Mouse (Mus musculus): ENCODE data around the gene Ntpcr. TPM values are rescaled to one million over a fixed set of nuclear protein-coding genes. Genes with fewer than 3 reads are reported as not detected.

Gene Ntpcr
- polyA plus RNA-seq (2015; fragmentation: Nextera tagmentation; extraction: Ambion mirVana) = 12.0 and 13.0 TPM in 2 replicates

DNA sequence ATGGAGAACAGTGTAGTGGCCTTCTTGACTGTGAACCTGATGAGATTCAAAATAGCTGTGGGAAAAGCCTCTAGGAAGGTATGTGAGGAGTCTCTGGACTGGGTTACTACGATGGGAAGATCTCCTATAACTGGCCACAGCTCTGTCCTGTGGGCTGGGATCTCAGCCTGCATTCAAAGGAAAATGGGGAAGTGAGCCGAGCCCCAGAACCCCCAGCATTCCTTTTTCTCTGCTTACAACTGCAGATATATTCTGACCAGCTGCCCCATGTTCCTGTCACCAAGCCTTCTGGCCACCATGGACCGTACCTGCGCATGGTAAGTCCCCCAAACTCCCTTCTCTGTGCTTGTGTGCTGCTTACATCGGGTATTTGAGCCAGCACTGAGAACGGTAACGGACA, at the start of gene Ntpcr:
TSS of gene Ntpcr (plus strand) at position 218 of the 400 bp plus-strand sequence.
- Histone ChIP-seq H3K9ac (no peak within 1 kb of the TSS), H3K4me2 (no peak within 1 kb of the TSS), H3K4me1 (replicated peaks) (peaks cover 15% of the 10 kb centered on the region), H3K9me3 (replicated peaks) (no peaks in the 10 kb centered on the region), H3K36me3 (replicated peaks) (no peaks in the 10 kb centered on the region), H3K4me3 (replicated peaks) (no peak within 1 kb of the TSS), H3K27me3 (0 out of 2 replicates have a peak, but pooled peaks cover 3% of the 10 kb centered on the region), H3K27ac (replicated peaks) (no peak within 1 kb of the TSS)
- ATAC-seq (ENCODE audit: insufficient read depth) = no peak
- WGBS (ENCODE audit: insufficient replicate concordance) = 51% methylated on average over 7 of the region's 7 CpGs

DNA sequence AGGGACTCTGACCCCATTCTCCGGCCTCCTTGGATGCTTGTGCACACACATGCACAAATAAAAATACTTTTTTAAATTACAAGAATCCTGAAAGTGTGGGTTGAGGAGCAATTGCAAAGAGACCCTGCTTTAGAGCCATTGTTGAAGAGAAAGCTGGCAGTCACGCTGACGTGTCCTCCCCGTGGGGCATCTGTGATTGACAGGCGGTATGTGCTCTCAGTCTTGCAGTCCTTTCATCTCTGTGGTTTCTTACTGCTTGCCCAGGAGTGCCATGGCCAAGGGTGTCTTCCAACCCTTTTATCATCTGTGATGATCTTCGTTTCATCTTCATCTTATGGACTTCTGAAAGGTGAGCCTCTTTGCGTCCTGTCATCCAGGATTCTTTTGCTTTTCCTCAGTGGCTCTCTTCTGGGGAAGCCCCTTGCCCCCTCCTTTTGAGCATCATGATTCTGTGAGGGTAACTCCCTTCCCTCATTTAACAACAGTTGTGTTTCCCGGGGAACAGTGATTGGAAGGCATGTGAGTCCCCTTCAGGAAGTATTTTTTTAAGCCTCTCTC, 48.8 kb upstream of the Ntpcr start:
- Histone ChIP-seq H3K9ac (no peak overlapping the region), H3K9me3 (replicated peaks) (no peaks in the 10 kb centered on the region), H3K4me3 (replicated peaks) (no peak overlapping the region), H3K36me3 (replicated peaks) (no peaks in the 10 kb centered on the region), H3K27me3 (no peaks in the 10 kb centered on the region), H3K4me2 (no peak overlapping the region), H3K27ac (replicated peaks) (no peak overlapping the region), H3K4me1 (replicated peaks) (no peaks in the 10 kb centered on the region)
- 46% methylated on average over 8 of the region's 8 CpGs for WGBS (ENCODE audit: insufficient replicate concordance)
- no peak for ATAC-seq (ENCODE audit: insufficient read depth)

DNA sequence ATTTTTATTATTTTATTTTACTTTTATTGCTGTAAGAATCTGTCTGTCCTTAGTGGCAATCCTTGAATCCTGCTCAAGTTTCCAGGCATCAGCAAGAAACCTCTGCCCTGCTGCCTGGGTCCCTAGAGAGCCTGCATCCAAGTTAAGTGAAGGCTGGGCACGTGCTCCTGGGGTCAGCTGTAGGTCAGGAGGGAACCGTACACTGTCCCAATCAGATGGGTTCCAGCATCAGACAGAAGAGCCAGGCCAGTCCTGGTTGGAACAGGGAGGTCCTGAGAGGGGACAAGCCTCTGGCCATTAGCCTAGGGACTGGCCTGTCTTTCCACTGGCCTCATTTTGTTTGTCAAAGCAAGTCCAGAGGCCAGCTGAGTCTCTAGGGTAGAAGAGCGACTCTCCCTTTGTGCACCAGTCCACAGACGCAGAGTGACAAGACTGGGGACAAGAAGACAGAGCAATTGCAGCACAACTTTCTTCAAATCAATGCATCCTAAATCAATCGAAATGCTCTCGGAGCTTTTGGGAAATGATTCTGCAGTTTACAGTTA, 44.5 kb upstream of the Ntpcr start:
- H3K27ac ChIP-seq (replicated peaks) = no peak overlapping the region
- H3K4me1 ChIP-seq (replicated peaks) = no peaks in the 10 kb centered on the region
- no peaks in the 10 kb centered on the region for H3K9me3 ChIP-seq (replicated peaks)
- 47% methylated on average over 6 of the region's 6 CpGs for WGBS (ENCODE audit: insufficient replicate concordance)
- no peak for ATAC-seq (ENCODE audit: insufficient read depth)
- no peaks in the 10 kb centered on the region for H3K36me3 ChIP-seq (replicated peaks)
- H3K4me3 ChIP-seq (replicated peaks) = no peak overlapping the region
- H3K9ac ChIP-seq = no peak overlapping the region
- H3K4me2 ChIP-seq = no peak overlapping the region
- H3K27me3 ChIP-seq = no peaks in the 10 kb centered on the region

DNA sequence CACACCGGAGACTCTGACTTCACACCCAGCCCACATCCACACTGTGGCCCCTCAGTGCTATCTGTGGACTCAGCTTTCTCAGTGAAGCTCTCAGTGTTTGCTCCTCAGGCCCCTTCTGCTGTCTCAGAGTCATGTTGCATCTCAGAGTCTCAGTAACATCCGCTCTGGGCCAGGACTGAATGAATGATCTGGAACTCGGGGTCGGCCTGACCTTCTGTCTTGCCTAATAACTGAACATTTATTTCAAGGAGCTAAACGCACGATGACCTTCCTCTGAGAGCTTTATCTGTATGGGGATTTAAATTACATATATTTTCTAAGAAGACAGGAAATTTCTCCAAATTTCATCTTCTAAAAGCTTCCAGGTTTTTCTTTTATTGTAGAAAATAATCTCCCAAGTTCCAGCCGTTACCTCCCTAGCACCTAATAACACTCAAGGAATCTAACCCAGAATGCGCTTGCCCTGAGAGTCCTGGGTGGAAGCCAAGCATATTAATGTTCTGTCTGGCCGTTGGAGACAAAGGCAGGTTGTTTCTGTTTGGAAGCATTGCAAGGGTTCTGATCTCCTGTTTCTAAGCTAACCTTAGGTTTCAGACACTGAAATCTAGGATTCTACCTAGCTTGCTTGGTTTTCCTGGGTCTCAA, 43.4 kb upstream of the Ntpcr start:
- H3K36me3 ChIP-seq (replicated peaks) = no peaks in the 10 kb centered on the region
- no peak for ATAC-seq (ENCODE audit: insufficient read depth)
- WGBS (ENCODE audit: insufficient replicate concordance) = 67% methylated on average over 9 of the region's 9 CpGs

DNA sequence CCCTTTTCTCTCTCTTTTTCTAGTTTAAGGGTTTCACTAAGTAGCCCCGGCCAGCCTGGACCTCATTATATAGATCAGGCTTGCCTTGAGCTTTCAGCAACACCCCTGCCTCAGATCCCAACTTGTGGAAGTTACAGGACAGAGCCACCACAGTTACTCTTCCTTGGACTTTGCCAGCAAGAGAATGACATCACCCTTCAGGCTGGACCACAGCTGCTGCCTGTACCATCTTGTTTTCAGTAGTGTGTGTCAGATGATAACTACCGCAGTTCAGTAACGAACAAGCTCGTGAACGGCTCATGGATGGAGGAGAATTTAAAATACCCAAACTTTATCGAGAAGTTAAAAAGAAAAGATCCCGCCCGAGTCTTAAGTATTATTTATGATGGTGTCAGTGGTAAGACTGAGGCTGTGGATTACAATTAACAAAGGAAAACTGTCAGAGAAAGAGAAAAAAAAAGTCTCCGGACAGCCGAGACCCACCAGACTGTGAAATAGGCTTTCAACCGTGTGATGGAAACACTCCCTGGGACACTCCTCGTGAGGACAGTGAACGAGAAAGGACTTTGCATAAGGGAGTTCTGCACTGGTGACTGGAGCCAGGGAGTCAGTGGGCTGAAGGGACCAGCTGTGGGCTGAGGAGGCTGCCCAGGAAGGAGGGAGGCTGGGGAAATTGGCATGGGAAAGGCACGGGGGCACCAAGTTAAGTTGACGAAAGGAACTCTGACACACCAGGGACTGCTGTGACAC, 39.4 kb upstream of the Ntpcr start:
- Histone ChIP-seq H3K9ac (no peak overlapping the region), H3K36me3 (replicated peaks) (no peaks in the 10 kb centered on the region), H3K4me1 (replicated peaks) (no peaks in the 10 kb centered on the region), H3K27me3 (no peaks in the 10 kb centered on the region), H3K27ac (replicated peaks) (no peak overlapping the region), H3K9me3 (replicated peaks) (no peaks in the 10 kb centered on the region), H3K4me3 (replicated peaks) (no peak overlapping the region), H3K4me2 (no peak overlapping the region)
- 62% methylated on average over 15 of the region's 15 CpGs for WGBS (ENCODE audit: insufficient replicate concordance)
- ATAC-seq (ENCODE audit: insufficient read depth) = no peak

More for the DNA sequence above, 43.4 kb upstream of the Ntpcr start:
- Histone ChIP-seq H3K9me3 (replicated peaks) (no peaks in the 10 kb centered on the region), H3K27ac (replicated peaks) (no peak overlapping the region), H3K9ac (no peak overlapping the region), H3K4me1 (replicated peaks) (no peaks in the 10 kb centered on the region), H3K4me2 (no peak overlapping the region), H3K27me3 (no peaks in the 10 kb centered on the region), H3K4me3 (replicated peaks) (no peak overlapping the region)

DNA sequence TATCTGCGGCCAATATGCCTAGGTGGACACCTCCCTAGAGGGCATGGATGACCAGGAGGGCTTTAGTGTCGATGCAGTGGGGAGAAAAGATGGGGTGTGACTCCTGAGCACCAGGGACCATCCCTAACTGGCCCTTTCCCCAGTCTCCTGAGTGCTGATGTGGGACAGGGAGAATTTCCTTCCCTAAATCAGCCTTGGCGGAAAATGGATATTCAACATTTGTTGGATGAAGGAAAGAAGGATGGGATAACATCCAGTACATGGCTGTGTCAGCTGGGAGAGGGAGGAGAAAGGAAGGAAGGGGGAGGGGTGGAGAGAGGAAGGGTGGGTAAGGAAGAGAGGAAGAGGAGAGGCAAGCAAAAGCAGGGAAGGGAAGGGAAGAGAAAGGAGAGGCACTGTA, 38.8 kb upstream of the Ntpcr start:
- Histone ChIP-seq H3K27ac (replicated peaks) (no peak overlapping the region), H3K4me3 (replicated peaks) (no peak overlapping the region), H3K9me3 (replicated peaks) (no peaks in the 10 kb centered on the region), H3K4me2 (no peak overlapping the region), H3K27me3 (no peaks in the 10 kb centered on the region), H3K36me3 (replicated peaks) (no peaks in the 10 kb centered on the region), H3K4me1 (replicated peaks) (no peaks in the 10 kb centered on the region), H3K9ac (no peak overlapping the region)
- WGBS (ENCODE audit: insufficient replicate concordance) = 50% methylated on average over 3 of the region's 3 CpGs
- no peak for ATAC-seq (ENCODE audit: insufficient read depth)

DNA sequence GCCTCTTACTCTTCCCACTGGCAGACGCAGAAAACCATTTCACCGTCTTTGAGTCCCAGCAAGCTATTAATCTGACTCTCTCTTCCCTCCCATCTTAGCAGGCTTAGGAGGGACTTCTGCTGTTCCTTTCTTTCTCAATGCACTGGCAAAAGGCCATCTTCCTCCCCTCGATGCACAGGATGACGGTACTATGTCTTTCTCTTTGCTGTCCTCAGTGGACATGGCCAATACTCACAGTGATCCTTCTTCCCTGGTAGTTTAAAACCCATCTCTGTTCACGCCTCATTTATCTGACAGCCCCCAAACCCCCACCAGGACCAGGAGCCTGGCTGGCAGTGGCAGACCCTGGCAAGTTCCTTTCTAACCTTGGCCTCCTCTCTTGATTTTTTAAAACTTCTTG, 37.3 kb upstream of the Ntpcr start:
- H3K4me2 ChIP-seq = no peak overlapping the region
- WGBS (ENCODE audit: insufficient replicate concordance) = 53% methylated on average over 5 of the region's 5 CpGs

DNA sequence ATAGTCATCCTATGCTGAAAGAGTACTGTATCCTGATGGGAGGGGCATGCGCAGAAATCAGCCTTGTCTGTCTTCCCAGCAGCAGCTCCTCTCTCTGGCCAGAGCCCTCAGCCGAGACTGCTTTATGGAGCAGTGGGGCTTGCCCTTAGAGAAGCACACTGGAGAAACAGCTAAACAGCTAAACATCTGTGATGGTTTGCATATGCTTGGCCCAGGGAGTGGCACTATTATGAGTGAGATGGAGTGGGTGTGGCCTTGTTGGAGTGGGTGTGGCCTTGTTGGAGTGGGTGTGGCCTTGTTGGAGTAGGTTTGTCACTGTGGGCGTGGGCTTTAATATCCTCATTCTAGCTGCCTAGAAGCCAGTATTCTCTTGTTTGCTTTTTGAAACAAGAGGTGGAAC, 36.6 kb upstream of the Ntpcr start:
- Histone ChIP-seq H3K27ac (replicated peaks) (no peak overlapping the region), H3K27me3 (no peaks in the 10 kb centered on the region), H3K4me1 (replicated peaks) (no peaks in the 10 kb centered on the region), H3K9me3 (replicated peaks) (no peaks in the 10 kb centered on the region), H3K4me3 (replicated peaks) (no peak overlapping the region), H3K36me3 (replicated peaks) (no peaks in the 10 kb centered on the region), H3K4me2 (no peak overlapping the region), H3K9ac (no peak overlapping the region)
- WGBS (ENCODE audit: insufficient replicate concordance) = 69% methylated on average over 3 of the region's 3 CpGs
- ATAC-seq (ENCODE audit: insufficient read depth) = no peak

More for the DNA sequence above, 37.3 kb upstream of the Ntpcr start:
- Histone ChIP-seq H3K36me3 (replicated peaks) (no peaks in the 10 kb centered on the region), H3K4me3 (replicated peaks) (no peak overlapping the region), H3K9me3 (replicated peaks) (no peaks in the 10 kb centered on the region), H3K27ac (replicated peaks) (no peak overlapping the region), H3K9ac (no peak overlapping the region), H3K4me1 (replicated peaks) (no peaks in the 10 kb centered on the region), H3K27me3 (no peaks in the 10 kb centered on the region)
- ATAC-seq (ENCODE audit: insufficient read depth) = no peak

DNA sequence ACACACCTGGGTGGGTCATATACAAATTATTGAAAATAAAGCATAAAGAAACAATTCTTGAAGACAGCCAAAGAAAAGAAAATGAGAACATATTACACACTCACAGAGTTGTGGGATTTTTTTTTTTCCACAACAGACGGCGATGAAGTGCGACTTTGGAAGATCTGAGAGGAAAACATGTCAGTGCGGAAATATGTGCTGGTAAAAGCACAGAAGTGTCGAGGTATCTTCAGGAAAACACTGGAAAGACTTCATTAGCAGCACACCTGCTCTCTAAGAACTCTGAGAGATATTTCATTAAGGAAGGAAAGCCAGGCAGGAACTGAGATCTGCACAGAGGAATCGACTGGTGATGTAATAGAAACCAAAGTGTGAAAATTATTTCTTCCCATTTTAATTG, 33.8 kb upstream of the Ntpcr start:
- 74% methylated on average over 6 of the region's 6 CpGs for WGBS (ENCODE audit: insufficient replicate concordance)
- H3K4me1 ChIP-seq (replicated peaks) = no peaks in the 10 kb centered on the region

DNA sequence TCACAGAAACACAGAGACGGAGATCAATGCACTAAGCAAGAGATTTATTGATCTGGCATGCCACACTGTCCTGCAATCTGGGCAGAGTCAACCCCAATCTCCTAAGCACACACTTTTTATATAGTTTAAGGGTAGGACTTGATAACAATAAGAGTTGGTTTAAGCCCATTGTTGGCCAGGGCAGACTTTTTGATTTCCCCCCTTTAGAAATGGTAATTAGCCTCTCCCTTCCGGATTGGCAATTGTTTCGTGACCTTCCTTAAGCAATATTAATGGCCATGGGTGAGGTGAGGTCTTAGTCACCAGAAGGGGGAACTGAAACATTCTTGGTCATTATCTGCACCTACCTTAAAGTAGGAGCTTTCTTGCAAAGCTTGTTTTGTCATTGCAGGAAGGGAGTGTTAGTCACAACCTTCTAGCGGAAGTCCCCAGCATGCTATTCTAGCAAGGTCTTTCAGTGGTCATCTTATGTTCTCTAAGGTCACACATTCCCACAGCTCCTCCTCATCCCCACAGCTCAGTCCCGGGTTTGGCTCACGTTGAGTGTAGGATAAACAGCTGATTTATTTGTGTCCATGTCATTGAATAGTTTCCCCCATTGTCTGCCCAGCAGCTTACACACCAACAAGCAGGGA, 30.3 kb upstream of the Ntpcr start:
- no peaks in the 10 kb centered on the region for H3K9me3 ChIP-seq (replicated peaks)
- H3K9ac ChIP-seq = no peak overlapping the region
- WGBS (ENCODE audit: insufficient replicate concordance) = 54% methylated on average over 6 of the region's 6 CpGs
- no peak overlapping the region for H3K27ac ChIP-seq (replicated peaks)
- H3K4me2 ChIP-seq = no peak overlapping the region
- no peaks in the 10 kb centered on the region for H3K27me3 ChIP-seq
- H3K4me3 ChIP-seq (replicated peaks) = no peak overlapping the region
- ATAC-seq (ENCODE audit: insufficient read depth) = no peak
- no peaks in the 10 kb centered on the region for H3K4me1 ChIP-seq (replicated peaks)
- no peaks in the 10 kb centered on the region for H3K36me3 ChIP-seq (replicated peaks)

More for the DNA sequence above, 33.8 kb upstream of the Ntpcr start:
- H3K27me3 ChIP-seq = no peaks in the 10 kb centered on the region
- H3K9me3 ChIP-seq (replicated peaks) = no peaks in the 10 kb centered on the region
- H3K4me3 ChIP-seq (replicated peaks) = no peak overlapping the region
- ATAC-seq (ENCODE audit: insufficient read depth) = no peak
- no peak overlapping the region for H3K9ac ChIP-seq
- H3K27ac ChIP-seq (replicated peaks) = no peak overlapping the region
- H3K4me2 ChIP-seq = no peak overlapping the region
- H3K36me3 ChIP-seq (replicated peaks) = no peaks in the 10 kb centered on the region

DNA sequence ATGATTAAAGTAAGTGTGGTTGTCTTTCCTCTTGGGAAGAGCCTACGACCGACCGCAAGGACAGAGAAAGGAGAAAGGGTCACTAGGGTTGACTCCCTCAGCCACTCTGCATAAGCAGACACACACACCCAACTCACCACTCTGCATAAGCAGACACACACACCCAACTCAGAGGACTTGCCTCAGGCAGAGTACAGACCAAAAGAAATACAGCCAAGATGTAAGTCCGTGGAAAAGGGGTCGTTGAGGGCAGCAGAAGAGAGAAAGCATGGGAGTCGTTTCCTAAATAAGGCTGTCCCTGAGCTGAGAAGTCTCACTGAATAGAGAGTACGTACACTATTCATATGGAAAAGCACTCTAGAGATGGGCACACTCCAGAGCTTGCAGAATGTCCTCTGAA, 29.4 kb upstream of the Ntpcr start:
- Histone ChIP-seq H3K4me2 (no peak overlapping the region), H3K36me3 (replicated peaks) (no peaks in the 10 kb centered on the region), H3K27ac (replicated peaks) (no peak overlapping the region), H3K27me3 (no peaks in the 10 kb centered on the region), H3K9me3 (replicated peaks) (no peaks in the 10 kb centered on the region), H3K4me1 (replicated peaks) (no peaks in the 10 kb centered on the region), H3K4me3 (replicated peaks) (no peak overlapping the region), H3K9ac (no peak overlapping the region)
- no peak for ATAC-seq (ENCODE audit: insufficient read depth)
- 73% methylated on average over 7 of the region's 7 CpGs for WGBS (ENCODE audit: insufficient replicate concordance)

Measured in liver, embryonic 15.5 days (tissue).